Mouse (Mus musculus) gastrocnemius, postnatal 36 days (tissue): ENCODE results near the gene Rnaset2b. TPM values are rescaled to one million over a fixed set of nuclear protein-coding genes. Genes with fewer than 3 reads are reported as not detected.
"Not testable (repeated sequence)": the region's sequence is repeated elsewhere in the genome, so short reads cannot be mapped to it uniquely, and the experiment has no call there.

Experiments used
- DNase-seq, 2 experiments: peaks; one replicate each; pipeline ENCODE4 v3.0.0; 2022
- intact Hi-C: fragments of 180-260 bp; cut with DNase I; formaldehyde crosslinking; loops from one replicate; pipeline ENCODE4 v1.15.1; 2025
- long read RNA-seq, 2 experiments: library from polyadenylated mRNA; stranded (forward); transcript quantifications; one replicate each; pipeline ENCODE4 v2.0.0; 2021
- total RNA-seq, 2 experiments: library from RNA; stranded (reverse); gene quantifications; 2 replicates each; pipeline ENCODE4 v1.2.3; 2021

Rnaset2b gene
- total RNA-seq, result 100 to 1,000 TPM in 1 of 2 experiments, 10 to 100 TPM in 1; 99.0 to 102 TPM
- long read RNA-seq, experiment 1, transcript Rnaset2b-201 (9 exons, 1,783 nt), result major isoform, 37 of 47 reads
- long read RNA-seq, experiment 1, partial matches to known transcripts, result 10 of 47 reads
- long read RNA-seq, experiment 1, other reads (novel, unspliced or antisense), result 0 of 47 reads
- long read RNA-seq, experiment 2, transcript Rnaset2b-201 (9 exons, 1,783 nt), result major isoform, 59 of 74 reads
- long read RNA-seq, experiment 2, partial matches to known transcripts, result 15 of 74 reads
- long read RNA-seq, experiment 2, other reads (novel, unspliced or antisense), result 0 of 74 reads

DNA sequence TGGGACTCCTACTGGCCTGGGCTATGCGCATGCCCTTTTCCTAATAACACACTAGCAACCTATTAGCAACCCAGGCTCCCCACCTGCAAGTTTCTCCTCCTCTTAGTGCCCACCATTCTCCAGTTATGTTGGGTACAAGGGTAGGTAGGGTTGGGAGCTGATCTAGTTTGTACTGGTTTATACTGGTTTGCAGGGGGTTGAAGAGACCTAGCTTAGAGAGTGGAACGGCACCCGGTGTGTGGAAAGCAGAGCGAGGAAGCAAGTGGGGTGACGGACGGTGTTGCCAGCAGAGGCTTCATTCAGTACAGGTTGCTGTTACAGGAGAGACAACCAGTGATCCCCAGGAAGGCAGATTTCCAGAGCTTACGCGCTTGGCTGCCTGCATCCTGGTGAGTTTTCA lies at the start of gene Rnaset2b:
TSS of gene Rnaset2b (plus strand) at position 301 of the 400 bp plus-strand sequence.
- DNase-seq, intact Hi-C loops: not testable (repeated sequence)

DNA sequence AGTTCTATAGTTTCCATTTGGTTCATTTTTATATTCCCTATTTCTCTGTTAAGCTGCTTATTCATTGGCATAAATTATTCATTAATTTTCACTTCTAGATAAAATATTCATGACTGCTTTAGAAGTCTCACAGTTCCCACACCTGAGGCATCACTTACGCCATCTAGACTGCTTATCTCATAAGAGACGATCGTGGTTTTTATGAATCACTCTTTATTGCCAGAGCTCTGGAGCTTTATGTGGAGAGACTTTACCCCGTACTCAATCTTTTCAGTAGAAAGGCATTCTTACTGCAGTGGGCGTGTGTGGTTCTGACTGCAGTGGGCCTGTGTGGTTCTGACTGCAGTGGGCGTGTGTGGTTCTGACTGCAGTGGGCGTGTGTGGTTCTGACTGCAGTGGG lies 38.8 kb upstream of the Rnaset2b start:
- DNase-seq, intact Hi-C loops: not testable (repeated sequence)

DNA sequence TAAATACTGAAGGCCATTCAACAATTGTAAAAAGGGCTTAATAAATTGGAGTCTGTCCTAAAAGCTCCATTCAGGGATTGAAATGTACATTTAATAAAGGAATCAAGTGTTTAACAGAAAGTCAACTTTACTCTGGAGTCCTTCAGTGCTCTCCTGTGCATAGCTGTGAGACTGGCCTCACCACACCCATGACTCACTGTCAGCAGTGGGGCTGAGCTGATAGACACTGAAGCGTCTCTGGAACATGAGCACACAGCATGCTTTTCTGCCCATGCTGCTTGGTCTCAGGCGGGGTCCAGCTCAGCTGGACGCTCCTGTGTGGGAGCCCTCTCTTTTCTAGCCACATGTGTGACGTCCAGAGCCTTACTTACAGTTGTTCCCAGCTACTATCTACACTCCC lies 27.9 kb upstream of the Rnaset2b start:
- intact Hi-C loops, DNase-seq: not testable (repeated sequence)

GRCm38 (mm10) chr17:6947637-6947983 lies 22.8 kb upstream of the Rnaset2b start:
- intact Hi-C loops, DNase-seq: not testable (repeated sequence)

- intact Hi-C loops, result not testable (repeated sequence)
Observed at GRCm38 (mm10) chr17:6947984-6948768, 22.3 kb upstream of the Rnaset2b start, which contains the start of gene Rsph3b. TSS of gene Rsph3b (minus strand) at chr17:6948682.

GRCm38 (mm10) chr17:6948769-6949228 lies 21.6 kb upstream of the Rnaset2b start:
- intact Hi-C loops, DNase-seq: not testable (repeated sequence)

More at GRCm38 (mm10) chr17:6947984-6948768, 22.3 kb upstream of the Rnaset2b start, which contains the start of gene Rsph3b:
- peak; percentile 65 to 80 for DNase-seq

DNA sequence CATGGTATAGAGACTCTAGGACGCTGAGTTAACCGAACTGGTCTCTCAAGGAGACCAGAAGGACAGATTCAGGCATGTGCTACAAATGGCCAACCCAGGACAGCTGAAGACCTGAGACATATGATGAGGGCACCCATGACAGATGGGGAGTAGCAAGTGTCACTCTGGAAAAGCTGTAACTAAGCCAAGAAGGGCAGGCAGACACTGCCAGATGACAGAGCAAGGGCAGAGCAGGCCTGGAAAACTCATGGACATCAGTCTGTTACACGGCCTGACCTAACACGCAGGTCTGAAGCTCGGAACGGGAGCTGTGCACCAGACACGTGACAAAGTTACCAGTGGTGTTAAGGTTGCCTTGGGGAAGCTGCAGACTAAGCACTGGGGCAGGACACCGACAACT lies 11.6 kb upstream of the Rnaset2b start:
- DNase-seq, intact Hi-C loops: not testable (repeated sequence)

DNA sequence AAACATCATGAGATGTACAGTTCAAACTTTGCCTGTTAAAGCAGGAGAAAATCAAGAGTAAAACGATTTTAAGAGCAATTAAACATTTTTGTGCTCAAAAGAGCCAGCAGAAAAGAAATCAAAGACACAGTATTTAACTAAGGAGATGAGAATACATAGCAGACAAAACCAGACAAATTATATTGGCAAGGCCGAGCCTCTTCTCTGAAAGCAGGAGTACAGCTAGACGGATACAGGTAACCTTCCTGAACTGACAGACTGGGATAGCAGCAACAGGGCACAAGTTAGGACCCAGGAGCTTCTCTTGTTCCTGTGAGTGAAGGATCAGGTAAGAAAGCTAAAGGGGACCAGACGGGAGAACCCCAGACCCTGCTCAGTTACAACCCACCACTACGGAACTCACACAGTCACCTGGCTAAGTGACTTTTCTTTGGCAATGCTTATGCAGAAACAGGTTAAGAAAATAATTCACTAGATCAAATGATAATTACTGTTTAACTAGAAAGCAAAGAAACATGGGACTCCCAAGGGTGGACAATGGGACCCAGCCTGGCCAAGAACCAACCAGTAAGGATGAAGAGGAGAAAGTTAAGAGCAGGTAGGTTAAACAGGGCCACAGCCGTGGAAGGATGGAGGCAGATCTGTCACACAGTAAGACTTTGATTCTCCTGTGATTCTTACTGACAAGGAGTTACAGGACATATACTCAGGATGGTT lies 10.7 kb upstream of the Rnaset2b start:
- DNase-seq, intact Hi-C loops: not testable (repeated sequence)

DNA sequence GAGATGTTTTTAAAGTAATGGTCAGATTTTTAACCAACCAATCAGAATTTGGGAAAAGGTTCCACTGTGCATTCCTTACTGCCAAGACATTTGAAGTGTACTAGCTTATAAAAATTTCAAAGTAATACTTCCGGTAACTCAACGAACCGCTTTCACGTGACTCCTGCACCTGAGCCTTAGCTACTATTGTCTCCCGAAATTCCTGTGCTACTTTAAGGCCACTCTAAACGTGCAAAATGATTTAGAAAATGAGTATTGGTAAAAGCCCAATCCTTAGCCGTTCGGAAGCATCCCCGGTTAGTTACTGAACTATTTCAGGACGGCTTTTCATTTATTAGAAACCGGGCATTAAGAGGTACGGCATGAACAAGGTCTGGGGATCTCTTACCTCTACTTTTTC lies 10.1 kb upstream of the Rnaset2b start:
- intact Hi-C loops, DNase-seq: not testable (repeated sequence)

DNA sequence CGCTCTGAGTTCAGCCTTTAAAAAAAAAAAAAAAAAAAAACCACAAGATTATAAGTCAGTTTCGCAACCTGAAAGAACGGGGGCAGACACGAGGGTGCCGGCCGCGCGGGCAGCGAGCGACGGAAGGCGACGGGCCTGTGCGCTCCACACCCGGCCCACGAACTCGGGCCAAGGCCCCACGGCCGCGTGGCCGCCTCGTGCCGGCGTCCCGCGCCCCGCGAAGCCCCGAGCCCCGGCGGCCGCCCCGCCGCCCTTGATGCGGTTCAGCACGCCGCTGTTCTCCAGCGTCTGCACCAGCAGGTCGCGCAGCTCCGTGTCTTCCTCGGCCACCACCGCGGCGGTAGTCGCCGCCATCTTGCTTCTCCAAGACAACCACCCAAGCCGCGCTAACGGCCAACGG lies 9.7 kb upstream of the Rnaset2b start, which contains the start of gene Tagap1:
TSS of gene Tagap1 (minus strand) at position 381 of the 400 bp plus-strand sequence.
- peak; percentile 5 to 60 for DNase-seq
- intact Hi-C loops, result not testable (repeated sequence)

DNA sequence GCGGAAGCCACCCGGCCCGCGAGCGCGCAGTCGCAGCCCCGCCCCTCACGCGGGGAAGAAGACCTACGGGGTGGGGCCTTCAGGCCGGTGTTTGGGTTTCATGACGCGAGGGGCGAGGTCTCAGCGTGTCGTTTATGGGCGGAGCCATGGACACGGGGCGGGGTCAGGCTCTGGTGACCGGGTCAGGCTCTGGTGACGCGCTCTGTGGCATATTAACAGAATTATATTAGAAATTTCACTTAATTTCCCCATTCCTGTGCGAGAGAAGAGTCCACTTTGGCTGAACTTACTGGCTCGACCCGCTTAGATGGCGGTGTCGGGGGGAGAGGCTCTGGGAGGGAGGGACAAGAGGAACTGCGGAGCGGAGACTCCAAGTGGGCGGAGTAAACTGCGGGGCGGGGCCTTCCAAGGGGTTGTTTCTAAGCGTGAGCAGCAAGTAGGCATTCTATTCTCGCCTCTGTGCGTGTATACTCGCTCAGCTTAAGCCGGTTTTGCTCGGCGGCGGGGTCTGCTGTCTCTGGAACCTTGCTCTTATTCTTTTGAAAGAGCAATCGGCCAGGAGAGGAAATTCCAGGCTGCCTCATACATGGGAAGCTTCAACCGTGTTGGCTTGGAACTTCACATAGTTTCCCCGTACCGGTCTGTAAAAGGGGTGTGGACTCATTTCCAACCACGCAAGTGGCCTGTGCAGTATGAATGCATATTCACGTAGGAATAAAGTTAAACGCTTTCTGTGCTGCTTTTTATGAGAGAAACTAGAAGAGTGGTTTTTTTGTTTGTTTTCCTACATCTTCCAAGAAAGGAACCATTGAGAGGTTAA lies 9.0 kb upstream of the Rnaset2b start:
- peak in 1 of 2 experiments; percentile 52 for DNase-seq
- intact Hi-C loops, result not testable (repeated sequence)

- DNase-seq, intact Hi-C loops: not testable (repeated sequence)
Observed at GRCm38 (mm10) chr17:6962339-6962738, 8.1 kb upstream of the Rnaset2b start.

GRCm38 (mm10) chr17:6962936-6963335 lies 7.5 kb upstream of the Rnaset2b start:
- DNase-seq, intact Hi-C loops: not testable (repeated sequence)

- intact Hi-C loops, DNase-seq: not testable (repeated sequence)
Observed at GRCm38 (mm10) chr17:6965364-6965763, 5.1 kb upstream of the Rnaset2b start.

- DNase-seq, intact Hi-C loops: not testable (repeated sequence)
Observed at GRCm38 (mm10) chr17:6967673-6968072, 2.8 kb upstream of the Rnaset2b start.

GRCm38 (mm10) chr17:6971238-6971637 lies 804 bp downstream of the Rnaset2b start:
- intact Hi-C loops, DNase-seq: not testable (repeated sequence)

- intact Hi-C loops, DNase-seq: not testable (repeated sequence)
Observed at GRCm38 (mm10) chr17:6972836-6973396, 2.5 kb downstream of the Rnaset2b start.

DNA sequence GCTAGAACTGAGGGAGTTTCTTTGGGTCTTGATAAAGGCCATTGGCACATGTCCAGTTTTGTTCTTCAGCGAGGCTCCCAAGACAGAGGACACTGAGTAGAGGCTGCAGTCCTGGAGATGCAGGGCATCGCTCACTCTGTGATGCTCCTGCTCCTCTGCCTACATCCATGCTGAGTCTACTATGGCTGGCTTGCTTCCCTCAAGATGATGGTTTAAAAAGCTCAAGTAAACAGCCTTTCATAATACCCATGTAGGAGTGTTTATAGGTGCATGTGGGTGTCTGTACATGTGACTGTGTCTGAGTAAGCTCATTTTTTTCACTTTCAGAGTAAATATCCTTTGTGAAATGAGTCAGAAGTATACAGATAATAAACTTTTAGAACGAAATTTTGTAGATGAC lies 4.6 kb downstream of the Rnaset2b start:
- DNase-seq, intact Hi-C loops: not testable (repeated sequence)
